Mouse (Mus musculus) c-Kit-positive CD71-positive TER-119-negative erythroid progenitor cells, embryonic 14.5 days (primary cell): ENCODE measurements around the gene Pitx1.

ENCODE experiments used
- DNase-seq: peaks from one replicate; pipeline ENCODE4 v3.0.0-alpha.2; 2013; ENCODE audit warnings: low read depth

Pitx1 gene

DNA sequence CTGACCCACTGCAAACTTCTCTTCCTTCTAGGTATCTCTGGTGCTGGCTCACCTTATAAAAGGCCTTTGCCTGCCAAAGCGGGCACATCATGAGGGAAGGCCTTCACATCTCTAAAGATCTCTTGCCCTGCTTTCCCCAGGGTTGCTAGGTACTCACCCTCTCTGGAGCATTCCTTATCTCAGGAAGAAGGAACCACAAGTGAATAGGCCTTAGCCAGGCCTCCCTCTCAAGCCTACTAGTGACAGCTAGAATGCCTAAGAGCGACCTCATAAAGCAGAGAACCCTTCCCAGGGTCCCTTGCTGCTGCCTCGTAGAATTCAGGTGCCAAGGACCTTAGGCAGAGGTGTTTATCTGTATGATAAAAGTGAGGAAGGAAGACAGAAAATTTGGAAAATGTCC, 51.7 kb downstream of the Pitx1 start, which contains the start of gene Catsper3:
Catsper3 (plus strand) TSS at position 301 of the 400 bp plus-strand sequence.
- DNase-seq = no peak

DNA sequence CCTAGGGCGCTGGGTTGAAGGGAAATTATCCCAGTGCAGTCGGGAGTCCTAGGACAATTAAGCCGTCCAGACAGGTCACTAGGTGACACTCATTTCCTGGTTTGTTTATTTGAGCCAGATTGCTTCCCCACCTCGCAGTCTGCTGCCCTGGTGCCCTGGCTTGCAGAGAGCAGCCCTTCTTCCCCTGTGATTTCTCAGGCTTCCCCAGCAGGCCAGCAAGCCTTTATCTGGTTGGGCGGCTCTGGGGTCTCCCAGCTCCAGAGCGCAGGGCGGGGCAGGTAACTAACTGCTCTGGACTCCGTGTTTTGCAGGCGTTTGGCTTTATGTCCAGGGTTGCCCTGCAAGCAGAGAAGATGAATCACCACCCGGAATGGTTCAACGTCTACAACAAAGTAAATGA, 60.9 kb downstream of the Pitx1 start:
- no peak for DNase-seq
